Mouse (Mus musculus): ENCODE data around the gene Tmod2. TPM values are rescaled to one million over a fixed set of nuclear protein-coding genes. Genes with fewer than 3 reads are reported as not detected.

Tmod2 gene
- total RNA-seq, 2 experiments from 2014 or later: 7.2 to 8.9 TPM

- intact Hi-C loops (cut with DNase I; ENCODE audit: low total_unique reads): no loop called here
These were observed 1.6 kb downstream of the Tmod2 start for GRCm38 (mm10) chr9:75609505-75609904.

GRCm38 (mm10) chr9:75607496-75607895 is 3.6 kb downstream of the Tmod2 start:
- intact Hi-C loops (cut with DNase I; ENCODE audit: low total_unique reads): no loop called here
- no peak for DNase-seq

More at GRCm38 (mm10) chr9:75609505-75609904, 1.6 kb downstream of the Tmod2 start:
- DNase-seq: no peak

- intact Hi-C loops (cut with DNase I; ENCODE audit: low total_unique reads): no loop called here
- no peak for DNase-seq
These were observed 9.6 kb downstream of the Tmod2 start for GRCm38 (mm10) chr9:75601510-75601909.

- peak; percentile 36 for DNase-seq
These were observed 10.8 kb downstream of the Tmod2 start for GRCm38 (mm10) chr9:75600166-75600934.

GRCm38 (mm10) chr9:75599191-75599841 is 11.8 kb downstream of the Tmod2 start:
- peak; percentile 32 for DNase-seq
- intact Hi-C loops (cut with DNase I; ENCODE audit: low total_unique reads): no loop called here

More at GRCm38 (mm10) chr9:75600166-75600934, 10.8 kb downstream of the Tmod2 start:
- intact Hi-C loops (cut with DNase I; ENCODE audit: low total_unique reads): no loop called here

- DNase-seq: no peak
- intact Hi-C loops (cut with DNase I; ENCODE audit: low total_unique reads): no loop called here
These were observed 13.5 kb downstream of the Tmod2 start for GRCm38 (mm10) chr9:75597596-75597995.

GRCm38 (mm10) chr9:75597036-75597435 is 14.1 kb downstream of the Tmod2 start:
- DNase-seq: no peak
- intact Hi-C loops (cut with DNase I; ENCODE audit: low total_unique reads): no loop called here

GRCm38 (mm10) chr9:75593481-75593880 is 17.6 kb downstream of the Tmod2 start:
- no peak for DNase-seq
- intact Hi-C loops (cut with DNase I; ENCODE audit: low total_unique reads): no loop called here

GRCm38 (mm10) chr9:75589850-75590790 is 21.0 kb downstream of the Tmod2 start:
- DNase-seq: no peak
- intact Hi-C loops (cut with DNase I; ENCODE audit: low total_unique reads): no loop called here

- intact Hi-C loops (cut with DNase I; ENCODE audit: low total_unique reads): loop anchor here (5.0 kb wide), 1 partner anchor 65 kb away; no protein-coding TSS in a partner anchor
- DNase-seq: no peak
These were observed 29.3 kb downstream of the Tmod2 start for GRCm38 (mm10) chr9:75581694-75582350.

GRCm38 (mm10) chr9:75579321-75579720 is 31.8 kb downstream of the Tmod2 start:
- intact Hi-C loops (cut with DNase I; ENCODE audit: low total_unique reads): no loop called here
- DNase-seq: no peak

- intact Hi-C loops (cut with DNase I; ENCODE audit: low total_unique reads): no loop called here
- DNase-seq: no peak
These were observed 39.8 kb downstream of the Tmod2 start for GRCm38 (mm10) chr9:75571036-75571942.

GRCm38 (mm10) chr9:75568399-75568798 is 42.7 kb downstream of the Tmod2 start:
- intact Hi-C loops (cut with DNase I; ENCODE audit: low total_unique reads): no loop called here
- no peak for DNase-seq

- no peak for DNase-seq
- intact Hi-C loops (cut with DNase I; ENCODE audit: low total_unique reads): no loop called here
These were observed 46.2 kb downstream of the Tmod2 start for GRCm38 (mm10) chr9:75564892-75565291.

- DNase-seq: no peak
- intact Hi-C loops (cut with DNase I; ENCODE audit: low total_unique reads): no loop called here
These were observed 47.5 kb downstream of the Tmod2 start for GRCm38 (mm10) chr9:75563622-75564021.

- no peak for DNase-seq
- intact Hi-C loops (cut with DNase I; ENCODE audit: low total_unique reads): no loop called here
These were observed 47.9 kb downstream of the Tmod2 start for GRCm38 (mm10) chr9:75563176-75563575.

GRCm38 (mm10) chr9:75561040-75561669 is 50.0 kb downstream of the Tmod2 start:
- intact Hi-C loops (cut with DNase I; ENCODE audit: low total_unique reads): no loop called here
- no peak for DNase-seq

- intact Hi-C loops (cut with DNase I; ENCODE audit: low total_unique reads): no loop called here
- DNase-seq: no peak
These were observed 50.8 kb downstream of the Tmod2 start for GRCm38 (mm10) chr9:75560353-75560752.

Data from gastrocnemius, postnatal 14 days (tissue).